Mouse (Mus musculus) myocyte (in vitro differentiated cells): ENCODE measurements around the gene Ints14.

ENCODE experiments used
- E2F4 ChIP-seq: IDR thresholded peaks from one replicate; pipeline ENCODE4 v1.6.1; 2011; ENCODE audit warnings: mild to moderate bottlenecking, control low read depth, moderate library complexity; ENCODE audit not compliant: insufficient read depth
- MAX ChIP-seq: IDR thresholded peaks from one replicate; pipeline ENCODE4 v1.6.1; 2011; ENCODE audit warnings: low read depth, mild to moderate bottlenecking, control low read depth
- MYOG ChIP-seq, 3 experiments: IDR thresholded peaks; one replicate each; pipeline ENCODE4 v1.6.1; 2011; ENCODE audit warnings: control low read depth in 2 of 3, low read depth in 2 of 3, mild to moderate bottlenecking in 2 of 3; ENCODE audit not compliant: insufficient read length in 2 of 3, control insufficient read depth in 1 of 3, insufficient read depth in 1 of 3
- REST ChIP-seq: IDR thresholded peaks from one replicate; pipeline ENCODE4 v1.6.1; 2011; ENCODE audit warnings: mild to moderate bottlenecking, control low read depth, moderate library complexity; ENCODE audit not compliant: insufficient read depth, insufficient read length
- TCF3 ChIP-seq: IDR thresholded peaks from one replicate; pipeline ENCODE4 v1.6.1; 2011; ENCODE audit warnings: low read depth, control low read depth; ENCODE audit not compliant: insufficient read length

DNA sequence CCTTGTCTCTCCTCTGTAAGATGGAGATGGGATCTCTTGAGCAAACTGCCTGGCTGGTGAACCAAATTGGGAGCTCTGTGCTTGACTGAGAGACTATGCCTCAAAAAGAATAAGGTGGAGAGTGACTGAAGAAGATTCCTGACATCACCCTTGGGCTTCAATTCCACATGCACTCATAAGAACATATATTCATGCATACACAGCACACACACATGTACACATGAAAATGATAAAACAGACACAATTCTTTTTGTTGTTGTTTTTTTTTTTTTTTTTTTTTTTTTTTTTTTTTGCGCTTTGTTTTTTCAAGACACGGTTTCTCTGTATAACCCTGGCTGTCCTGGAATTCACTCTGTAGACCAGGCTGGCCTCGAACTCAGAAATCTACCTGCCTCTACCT lies 3.4 kb upstream of the Ints14 start:
- TF ChIP-seq TCF3 (no peak), REST (no peak), MYOG (IDR thresholded peaks at IDR 0.05; ENCODE audit: control insufficient read depth in 1 of 3, insufficient read depth in 1 of 3, insufficient read length in 2 of 3, low read depth in 2 of 3) (no peak), MAX (no peak), E2F4 (no peak)
